Mouse (Mus musculus): ENCODE measurements around the gene Itpr1. TPM values are rescaled to one million over a fixed set of nuclear protein-coding genes. Genes with fewer than 3 reads are reported as not detected.

Gene Itpr1
- total and polyA plus RNA-seq, 2 experiments = 6.9 to 55.0 TPM

DNA sequence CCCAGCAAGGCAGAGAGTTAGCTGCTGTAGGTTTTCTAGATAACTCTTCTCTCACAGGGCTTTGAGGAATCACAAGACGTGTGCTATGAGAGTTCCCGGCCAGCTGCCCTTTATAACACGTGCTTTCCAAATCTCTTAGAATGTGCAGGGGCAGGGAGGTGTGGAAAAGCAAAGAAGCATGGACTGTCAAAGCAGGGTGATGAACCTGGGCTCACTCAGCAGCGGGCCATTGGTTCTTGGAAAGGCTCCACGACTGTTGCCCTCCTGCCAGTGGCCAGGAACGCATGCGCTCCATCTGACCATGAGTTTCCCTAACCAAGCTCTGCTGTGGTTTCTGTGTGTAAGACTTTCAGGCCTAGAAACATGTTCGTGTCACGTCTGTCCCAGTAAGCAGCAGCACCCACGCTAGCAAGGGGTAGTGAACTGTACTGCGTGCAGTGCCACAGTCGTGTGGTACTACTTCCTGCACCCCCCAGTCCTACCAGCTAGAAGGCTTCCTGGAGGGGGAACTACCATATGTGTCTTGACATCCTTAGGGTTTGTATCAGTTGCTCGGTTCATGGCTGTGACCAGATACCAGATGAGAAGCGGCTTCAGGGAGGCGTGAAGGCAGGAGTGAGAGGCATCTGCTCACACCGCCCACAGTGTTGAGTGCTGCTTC is 311.2 kb downstream of the Itpr1 start:
- Histone ChIP-seq H3K27me3 (ENCODE audit: control insufficient read depth, insufficient read depth, low read length) (no peaks in the 10 kb centered on the region), H3K79me2 (ENCODE audit: control insufficient read depth, insufficient read depth, low read length) (no peaks in the 10 kb centered on the region), H3K4me1 (ENCODE audit: control insufficient read depth, insufficient read depth, low read length) (peaks cover 6% of the 10 kb centered on the region; the same call in 1 of the 2 replicates), H3K36me3 (ENCODE audit: control insufficient read depth, insufficient read depth, low read length) (peaks cover 16% of the 10 kb centered on the region), H3K27ac (replicated peaks; ENCODE audit: insufficient read depth, low read depth, low read length) (no peak overlapping the region), H3K9ac (ENCODE audit: low read depth, low read length) (no peak overlapping the region), H3K4me3 (ENCODE audit: insufficient read depth, low read depth, low read length) (no peak overlapping the region)
- 93% methylated on average over 16 of the region's 16 CpGs for WGBS
- TF ChIP-seq CTCF (IDR thresholded peaks at IDR 0.05; ENCODE audit: low read depth, low read length) (no peak), POLR2A (IDR thresholded peaks at IDR 0.05; ENCODE audit: extremely low read depth, insufficient read depth, low read length) (no peak)
- DNase-seq (ENCODE audit: extremely low read depth, low read depth, low spot score) = peak; percentile 62

DNA sequence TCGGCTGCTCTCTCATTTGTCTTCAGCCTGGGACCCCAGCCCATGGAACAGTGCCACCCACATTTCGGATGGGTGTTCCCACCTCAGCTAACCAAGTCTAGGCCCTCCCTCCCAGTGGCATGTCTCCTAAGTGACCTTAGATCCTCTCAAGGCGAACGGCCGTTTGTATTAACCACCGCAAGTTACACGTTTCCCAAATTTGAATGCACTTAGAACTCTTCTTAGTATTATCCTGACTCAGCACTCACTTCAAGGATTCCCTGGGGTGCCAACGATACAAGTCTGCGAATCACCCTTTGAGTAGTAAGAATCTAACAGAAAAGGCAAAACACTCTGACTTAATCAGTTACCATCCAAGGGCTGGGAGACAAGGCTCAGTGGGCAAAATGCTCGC is 311.7 kb downstream of the Itpr1 start:
- no peak overlapping the region for H3K4me3 ChIP-seq (ENCODE audit: insufficient read depth, low read depth, low read length)
- WGBS = 97% methylated on average over 10 of the region's 10 CpGs

DNA sequence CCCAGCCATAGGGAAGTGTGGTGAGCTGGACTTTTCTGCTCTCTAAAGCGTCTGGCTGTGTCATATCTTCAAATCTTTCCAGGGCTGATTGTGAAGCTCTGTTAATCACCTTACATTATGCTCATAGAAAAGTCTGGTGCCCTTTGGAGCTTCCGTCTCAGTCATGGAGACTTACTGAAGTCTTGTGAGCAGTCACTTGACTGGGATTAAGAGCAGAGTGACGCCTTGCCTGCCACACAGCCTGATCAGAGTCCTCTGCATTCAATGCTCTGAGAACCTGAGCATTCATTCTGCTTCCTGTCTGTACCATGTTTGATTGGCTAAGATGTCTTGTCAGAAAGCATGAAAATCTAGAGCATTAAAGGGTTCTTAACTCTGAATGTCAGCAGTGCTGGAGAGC is 314.7 kb downstream of the Itpr1 start:
- Histone ChIP-seq H3K4me3 (ENCODE audit: insufficient read depth, low read depth, low read length) (no peak overlapping the region), H3K27ac (replicated peaks; ENCODE audit: insufficient read depth, low read depth, low read length) (no peak overlapping the region), H3K27me3 (ENCODE audit: control insufficient read depth, insufficient read depth, low read length) (no peaks in the 10 kb centered on the region), H3K9ac (ENCODE audit: low read depth, low read length) (no peak overlapping the region), H3K79me2 (ENCODE audit: control insufficient read depth, insufficient read depth, low read length) (no peaks in the 10 kb centered on the region), H3K4me1 (ENCODE audit: control insufficient read depth, insufficient read depth, low read length) (no peaks in the 10 kb centered on the region), H3K36me3 (ENCODE audit: control insufficient read depth, insufficient read depth, low read length) (peaks cover 12% of the 10 kb centered on the region; the same call in 1 of the 2 replicates)
- TF ChIP-seq POLR2A (IDR thresholded peaks at IDR 0.05; ENCODE audit: extremely low read depth, insufficient read depth, low read length) (no peak), CTCF (IDR thresholded peaks at IDR 0.05; ENCODE audit: low read depth, low read length) (no peak)
- WGBS = 92% methylated on average over 3 of the region's 3 CpGs
- no peak for DNase-seq (ENCODE audit: extremely low read depth, low read depth, low spot score)

More for the DNA sequence above, 311.7 kb downstream of the Itpr1 start:
- H3K9ac ChIP-seq (ENCODE audit: low read depth, low read length) = no peak overlapping the region
- H3K36me3 ChIP-seq (ENCODE audit: control insufficient read depth, insufficient read depth, low read length) = peaks cover 15% of the 10 kb centered on the region
- H3K79me2 ChIP-seq (ENCODE audit: control insufficient read depth, insufficient read depth, low read length) = no peaks in the 10 kb centered on the region
- DNase-seq (ENCODE audit: extremely low read depth, low read depth, low spot score) = no peak
- no peak overlapping the region for H3K27ac ChIP-seq (replicated peaks; ENCODE audit: insufficient read depth, low read depth, low read length)
- TF ChIP-seq POLR2A (IDR thresholded peaks at IDR 0.05; ENCODE audit: extremely low read depth, insufficient read depth, low read length) (no peak), CTCF (IDR thresholded peaks at IDR 0.05; ENCODE audit: low read depth, low read length) (no peak)
- H3K4me1 ChIP-seq (ENCODE audit: control insufficient read depth, insufficient read depth, low read length) = 0 out of 2 replicates have a peak, but pooled peaks cover 3% of the 10 kb centered on the region
- no peaks in the 10 kb centered on the region for H3K27me3 ChIP-seq (ENCODE audit: control insufficient read depth, insufficient read depth, low read length)

DNA sequence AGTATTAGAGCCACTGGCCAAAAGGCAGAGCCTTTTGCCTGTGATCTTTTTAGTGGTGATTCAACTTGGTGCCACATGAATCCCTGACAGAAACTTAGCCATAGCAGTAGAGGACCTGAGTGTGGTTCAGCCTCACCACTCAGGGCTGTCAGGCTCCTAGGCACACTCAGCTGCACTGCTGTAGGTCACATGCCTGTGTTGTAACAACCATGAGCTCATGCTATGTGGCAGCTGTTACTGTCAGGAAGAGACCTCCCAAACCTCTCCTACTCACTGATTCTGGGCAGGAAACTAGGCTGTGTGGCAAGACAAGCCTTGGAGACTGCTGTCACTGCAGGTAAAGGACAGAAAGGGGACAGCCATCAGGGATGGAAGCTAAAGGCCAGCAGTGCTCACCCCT is 315.1 kb downstream of the Itpr1 start:
- Histone ChIP-seq H3K79me2 (ENCODE audit: control insufficient read depth, insufficient read depth, low read length) (no peaks in the 10 kb centered on the region), H3K27me3 (ENCODE audit: control insufficient read depth, insufficient read depth, low read length) (no peaks in the 10 kb centered on the region), H3K36me3 (ENCODE audit: control insufficient read depth, insufficient read depth, low read length) (peaks cover 10% of the 10 kb centered on the region; the same call in 1 of the 2 replicates), H3K4me3 (ENCODE audit: insufficient read depth, low read depth, low read length) (no peak overlapping the region), H3K9ac (ENCODE audit: low read depth, low read length) (no peak overlapping the region), H3K27ac (replicated peaks; ENCODE audit: insufficient read depth, low read depth, low read length) (no peak overlapping the region), H3K4me1 (ENCODE audit: control insufficient read depth, insufficient read depth, low read length) (no peaks in the 10 kb centered on the region; the same call in 1 of the 2 replicates)
- no peak for DNase-seq (ENCODE audit: extremely low read depth, low read depth, low spot score)
- TF ChIP-seq CTCF (IDR thresholded peaks at IDR 0.05; ENCODE audit: low read depth, low read length) = no peak
- TF ChIP-seq POLR2A (IDR thresholded peaks at IDR 0.05; ENCODE audit: extremely low read depth, insufficient read depth, low read length) = no peak

DNA sequence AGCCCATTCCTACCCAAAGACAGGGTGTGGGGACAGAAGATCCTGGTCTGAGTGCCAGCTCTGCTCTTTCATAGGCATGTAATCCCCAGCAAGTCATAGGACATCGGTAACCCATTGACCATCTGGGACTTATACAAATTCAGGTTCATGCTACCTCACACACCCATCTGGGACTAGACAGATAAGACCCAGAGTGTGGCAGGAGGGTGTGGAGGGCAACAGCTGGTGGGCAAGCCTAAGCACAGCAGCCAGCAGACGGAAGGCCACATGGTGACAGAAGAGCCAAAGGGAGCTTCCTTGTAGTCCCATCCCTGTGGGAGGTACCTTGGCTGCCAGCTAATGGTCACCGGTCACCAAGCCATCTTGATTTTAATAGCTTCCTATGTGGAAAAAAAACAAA is 316.3 kb downstream of the Itpr1 start:
- Histone ChIP-seq H3K36me3 (ENCODE audit: control insufficient read depth, insufficient read depth, low read length) (peaks cover 4% of the 10 kb centered on the region; the same call in 1 of the 2 replicates), H3K79me2 (ENCODE audit: control insufficient read depth, insufficient read depth, low read length) (no peaks in the 10 kb centered on the region), H3K9ac (ENCODE audit: low read depth, low read length) (no peak overlapping the region), H3K4me1 (ENCODE audit: control insufficient read depth, insufficient read depth, low read length) (peaks cover 7% of the 10 kb centered on the region), H3K27me3 (ENCODE audit: control insufficient read depth, insufficient read depth, low read length) (no peaks in the 10 kb centered on the region), H3K27ac (replicated peaks; ENCODE audit: insufficient read depth, low read depth, low read length) (no peak overlapping the region), H3K4me3 (ENCODE audit: insufficient read depth, low read depth, low read length) (no peak overlapping the region)
- WGBS = 90% methylated on average over 3 of the region's 3 CpGs
- TF ChIP-seq CTCF (IDR thresholded peaks at IDR 0.05; ENCODE audit: low read depth, low read length) = no peak
- no peak for TF ChIP-seq POLR2A (IDR thresholded peaks at IDR 0.05; ENCODE audit: extremely low read depth, insufficient read depth, low read length)
- DNase-seq (ENCODE audit: extremely low read depth, low read depth, low spot score) = no peak

DNA sequence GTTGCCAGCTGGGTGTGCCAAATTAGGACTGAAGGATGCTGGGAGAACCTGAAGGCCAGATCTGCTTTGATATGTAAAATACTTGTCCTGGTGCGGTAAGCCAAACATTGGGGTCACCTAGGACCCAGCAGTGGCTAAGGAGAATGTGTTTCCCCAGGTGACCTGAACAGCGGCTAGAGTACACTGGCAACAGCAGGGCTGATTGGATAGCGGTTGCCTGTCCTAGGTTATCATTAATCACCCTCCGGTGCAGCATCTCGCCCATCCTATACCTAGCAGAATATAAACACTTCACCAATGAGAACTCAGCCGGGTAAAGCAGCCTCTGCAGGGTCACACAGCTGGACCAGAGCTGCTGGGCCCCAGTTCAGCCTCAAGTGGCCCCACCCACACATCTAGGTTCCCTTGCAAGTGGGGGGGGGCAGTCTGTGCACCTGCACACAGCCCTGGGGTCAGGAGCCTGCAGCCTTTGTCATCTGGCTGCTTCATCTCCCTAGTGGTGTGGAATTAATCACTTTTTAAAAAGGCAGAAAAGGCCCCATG is 318.0 kb downstream of the Itpr1 start:
- H3K27ac ChIP-seq (replicated peaks; ENCODE audit: insufficient read depth, low read depth, low read length) = no peak overlapping the region
- no peak overlapping the region for H3K4me3 ChIP-seq (ENCODE audit: insufficient read depth, low read depth, low read length)
- H3K4me1 ChIP-seq (ENCODE audit: control insufficient read depth, insufficient read depth, low read length) = peaks cover 12% of the 10 kb centered on the region
- DNase-seq (ENCODE audit: extremely low read depth, low read depth, low spot score) = no peak
- no peaks in the 10 kb centered on the region; the same call in 1 of the 2 replicates for H3K36me3 ChIP-seq (ENCODE audit: control insufficient read depth, insufficient read depth, low read length)
- no peak for TF ChIP-seq POLR2A (IDR thresholded peaks at IDR 0.05; ENCODE audit: extremely low read depth, insufficient read depth, low read length)
- TF ChIP-seq CTCF (IDR thresholded peaks at IDR 0.05; ENCODE audit: low read depth, low read length) = no peak
- no peaks in the 10 kb centered on the region for H3K79me2 ChIP-seq (ENCODE audit: control insufficient read depth, insufficient read depth, low read length)
- no peak overlapping the region for H3K9ac ChIP-seq (ENCODE audit: low read depth, low read length)
- 78% methylated on average over 6 of the region's 6 CpGs for WGBS
- H3K27me3 ChIP-seq (ENCODE audit: control insufficient read depth, insufficient read depth, low read length) = no peaks in the 10 kb centered on the region
